Mouse (Mus musculus) spleen, adult 2 months (tissue): ENCODE measurements around the gene Nap1l1.

ENCODE experiments used
- CTCF ChIP-seq: fragments of 200-500 bp; IDR thresholded peaks from 2 replicates; pipeline ENCODE4 v1.5.1; 2011; ENCODE audit warnings: mild to moderate bottlenecking, inconsistent platforms; ENCODE audit not compliant: insufficient read depth, insufficient read length, insufficient replicate concordance; ENCODE audit errors: extremely low read depth
- POLR2A ChIP-seq: fragments of 200-500 bp; IDR thresholded peaks from 2 replicates; pipeline ENCODE4 v1.6.1; 2011; ENCODE audit warnings: low read depth, low read length, inconsistent platforms

- TF ChIP-seq CTCF (no peak), POLR2A (no peak)
These were observed 42.3 kb downstream of the Nap1l1 start for GRCm38 (mm10) chr10:111515071-111516010.
